Mouse (Mus musculus) megakaryocyte, adult 5-6 weeks (primary cell): ENCODE results near the gene Cadps. TPM values are rescaled to one million over a fixed set of nuclear protein-coding genes. Genes with fewer than 3 reads are reported as not detected.

Experiments
- ATAC-seq: 2 replicates; pipeline ENCODE4 v1.8.0; 2016; ENCODE audit warnings: mild to moderate bottlenecking, inconsistent platforms; ENCODE audit not compliant: poor library complexity, severe bottlenecking
- total RNA-seq, 2 experiments: library from RNA; stranded (forward) in 1 of 2; stranded (reverse) in 1 of 2; fragments of 153-499, 151-499 nt in 1 of 2; fragments of 221-1000, 200-1000 nt in 1 of 2; gene quantifications; 2 replicates each; pipeline versions ENCODE4 v1.2.3 to v1.2.4; 2015 to 2017

Gene Cadps
- total RNA-seq, 2 experiments from 2014 or later = not detected

GRCm38 (mm10) chr14:12529961-12530542 lies 292.8 kb downstream of the Cadps start:
- ATAC-seq = no peak

GRCm38 (mm10) chr14:12527296-12527695 lies 295.6 kb downstream of the Cadps start:
- ATAC-seq = no peak

- ATAC-seq = no peak
Observed at GRCm38 (mm10) chr14:12507018-12507417, 315.9 kb downstream of the Cadps start.

GRCm38 (mm10) chr14:12504191-12504947 lies 318.5 kb downstream of the Cadps start:
- ATAC-seq = no peak

- no peak for ATAC-seq
Observed at GRCm38 (mm10) chr14:12462206-12462605, 360.7 kb downstream of the Cadps start.

GRCm38 (mm10) chr14:12459700-12460099 lies 363.2 kb downstream of the Cadps start:
- no peak for ATAC-seq

GRCm38 (mm10) chr14:12455064-12455591 lies 367.8 kb downstream of the Cadps start:
- no peak for ATAC-seq

- no peak for ATAC-seq
Observed at GRCm38 (mm10) chr14:12450807-12451206, 372.1 kb downstream of the Cadps start.

- no peak for ATAC-seq
Observed at GRCm38 (mm10) chr14:12448883-12449282, 374.0 kb downstream of the Cadps start.

GRCm38 (mm10) chr14:12441019-12441418 lies 381.9 kb downstream of the Cadps start:
- ATAC-seq = no peak

GRCm38 (mm10) chr14:12437976-12438375 lies 384.9 kb downstream of the Cadps start:
- ATAC-seq = no peak

- ATAC-seq = no peak
Observed at GRCm38 (mm10) chr14:12437422-12437821, 385.5 kb downstream of the Cadps start.

- ATAC-seq = no peak
Observed at GRCm38 (mm10) chr14:12436903-12437368, 385.9 kb downstream of the Cadps start.

GRCm38 (mm10) chr14:12428021-12428654 lies 394.7 kb downstream of the Cadps start:
- ATAC-seq = no peak

- no peak for ATAC-seq
Observed at GRCm38 (mm10) chr14:12425311-12425710, 397.6 kb downstream of the Cadps start.

GRCm38 (mm10) chr14:12410276-12410675 lies 412.6 kb downstream of the Cadps start:
- ATAC-seq = no peak

GRCm38 (mm10) chr14:12409811-12410210 lies 413.1 kb downstream of the Cadps start:
- ATAC-seq = no peak

- ATAC-seq = no peak
Observed at GRCm38 (mm10) chr14:12406588-12406987, 416.3 kb downstream of the Cadps start.

- ATAC-seq = no peak
Observed at GRCm38 (mm10) chr14:12405201-12405600, 417.7 kb downstream of the Cadps start.

GRCm38 (mm10) chr14:12404724-12405123 lies 418.2 kb downstream of the Cadps start:
- no peak for ATAC-seq

- no peak for ATAC-seq
Observed at GRCm38 (mm10) chr14:12404052-12404451, 418.8 kb downstream of the Cadps start.

- ATAC-seq = no peak
Observed at GRCm38 (mm10) chr14:12400116-12400515, 422.8 kb downstream of the Cadps start.
